Mouse (Mus musculus) small intestine, adult 2 months (tissue): ENCODE results near the gene Ap1g2.
A peak's percentile ranks its signal among the peaks of the same experiment; 100 is the strongest.

Experiments
- CTCF ChIP-seq: fragments of 200-500 bp; IDR thresholded peaks from 2 replicates; pipeline ENCODE4 v1.5.1; 2012; ENCODE audit warnings: low read depth, mild to moderate bottlenecking, control low read depth, inconsistent platforms, low read length, moderate library complexity, mixed read lengths; ENCODE audit not compliant: insufficient replicate concordance, insufficient read length; ENCODE audit errors: extremely low read depth
- POLR2A ChIP-seq: fragments of 200-500 bp; IDR thresholded peaks from 2 replicates; pipeline ENCODE4 v1.6.1; 2012; ENCODE audit warnings: low read depth, mild to moderate bottlenecking, control low read depth, inconsistent platforms, low read length, moderate library complexity

DNA sequence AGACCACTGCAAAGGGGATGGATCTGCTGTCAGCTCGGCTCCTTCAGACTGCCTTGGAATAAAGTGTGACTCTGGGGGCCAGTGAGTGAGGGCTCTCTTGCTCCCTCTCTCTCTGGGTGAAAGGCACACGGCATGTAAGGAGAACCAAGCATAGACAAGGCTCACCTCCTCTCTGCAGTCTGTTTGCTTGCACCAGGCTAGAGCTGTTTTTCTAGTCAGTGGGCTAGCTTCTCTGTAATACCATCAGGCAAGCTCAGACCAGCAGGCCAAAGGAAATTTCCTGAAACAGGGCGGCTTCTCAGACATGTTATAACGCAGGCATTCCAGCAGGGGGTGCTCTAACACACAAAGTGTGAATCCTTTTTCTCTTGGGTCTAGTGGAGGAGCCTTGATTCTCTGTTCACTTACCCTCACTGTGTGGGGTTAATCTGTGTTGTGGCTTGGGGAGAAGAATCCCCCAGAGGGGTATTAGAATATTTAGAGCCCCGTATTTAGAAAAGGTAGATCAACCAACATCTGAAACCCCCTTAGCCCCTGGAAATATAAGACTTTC, 42.0 kb upstream of the Ap1g2 start:
- TF ChIP-seq CTCF (peak; percentile 70; the same call in 1 of the 2 replicates), POLR2A (no peak)
